Mouse (Mus musculus) CH12.LX (cell line): ENCODE results near the gene Agtrap. TPM values are rescaled to one million over a fixed set of nuclear protein-coding genes. Genes with fewer than 3 reads are reported as not detected.

Source experiments
- DNase-seq: peaks from one replicate; pipeline ENCODE4 v3.0.0-alpha.2; 2013; ENCODE audit errors: extremely low read depth
- H3K27ac ChIP-seq: 2 replicates; pipeline ENCODE4 v1.5.1; 2012; ENCODE audit warnings: low read depth, mild to moderate bottlenecking, control low read depth, moderate library complexity; ENCODE audit not compliant: insufficient read depth
- H3K27me3 ChIP-seq: replicated peaks from 2 replicates; pipeline ENCODE3; 2012; ENCODE audit warnings: inconsistent platforms
- H3K36me3 ChIP-seq, 2 experiments: replicated peaks in 1 of 2; 2 replicates each; pipeline versions ENCODE3 to v1.6.1; 2012; ENCODE audit warnings: inconsistent platforms in 1 of 2, low read length in 1 of 2, mild to moderate bottlenecking in 1 of 2, mixed read lengths in 1 of 2, moderate library complexity in 1 of 2; ENCODE audit not compliant: control insufficient read depth in 1 of 2, insufficient read depth in 1 of 2
- H3K4me1 ChIP-seq, 2 experiments: 2 replicates each; pipeline ENCODE4 v1.6.1; 2012; ENCODE audit warnings: inconsistent platforms in 1 of 2, moderate library complexity in 1 of 2; ENCODE audit not compliant: insufficient read depth in 2 of 2, control insufficient read depth in 1 of 2
- H3K4me2 ChIP-seq: 2 replicates; pipeline ENCODE4 v1.6.1; 2012; ENCODE audit warnings: low read depth, mild to moderate bottlenecking, control low read depth; ENCODE audit not compliant: poor library complexity, insufficient read depth, severe bottlenecking
- H3K4me3 ChIP-seq, 3 experiments: fragments of 150-350 bp in 1 of 3; sonication (generic) in 1 of 3; replicated peaks in 1 of 3; 2 replicates each; pipeline versions ENCODE3 to v1.5.1; 2011 to 2012; ENCODE audit warnings: low read depth in 2 of 3, low read length in 2 of 3, mild to moderate bottlenecking in 2 of 3, moderate library complexity in 2 of 3, control low read depth in 1 of 3, improper control_type of control experiment in 1 of 3, inconsistent platforms in 1 of 3, mixed read lengths in 1 of 3; ENCODE audit not compliant: poor library complexity in 1 of 3
- H3K79me2 ChIP-seq: replicated peaks from 2 replicates; pipeline ENCODE4 v1.6.1; 2012; ENCODE audit warnings: mild to moderate bottlenecking, moderate library complexity; ENCODE audit not compliant: control insufficient read depth, poor library complexity, insufficient read depth, severe bottlenecking; ENCODE audit errors: extremely low read depth
- H3K9ac ChIP-seq: 2 replicates; pipeline ENCODE4 v1.6.1; 2012; ENCODE audit warnings: low read depth, mild to moderate bottlenecking, control low read depth, moderate library complexity; ENCODE audit not compliant: insufficient read depth
- H3K9me3 ChIP-seq: replicated peaks from 2 replicates; pipeline ENCODE3; 2012; ENCODE audit warnings: low read length, inconsistent platforms, mixed read lengths
- CHD1 ChIP-seq: IDR thresholded peaks from 2 replicates; pipeline ENCODE4 v1.6.1; 2012; ENCODE audit warnings: low read depth, low read length, improper control_type of control experiment, inconsistent platforms
- CHD2 ChIP-seq: IDR thresholded peaks from 2 replicates; pipeline ENCODE4 v1.6.1; 2011; ENCODE audit warnings: low read length, improper control_type of control experiment
- CTCF ChIP-seq, 2 experiments: IDR thresholded peaks in 1 of 2; conservative IDR thresholded peaks in 1 of 2; 2 replicates each; pipeline ENCODE4 v1.5.1; 2011 to 2012; ENCODE audit warnings: low read depth in 2 of 2, low read length in 2 of 2, improper control_type of control experiment in 1 of 2, inconsistent platforms in 1 of 2, mild to moderate bottlenecking in 1 of 2, moderate library complexity in 1 of 2
- E2F4 ChIP-seq: IDR thresholded peaks from 2 replicates; pipeline ENCODE4 v1.6.1; 2011; ENCODE audit warnings: low read depth, low read length, improper control_type of control experiment; ENCODE audit not compliant: insufficient replicate concordance
- ETS1 ChIP-seq: conservative IDR thresholded peaks from 2 replicates; pipeline ENCODE4 v1.6.1; 2012; ENCODE audit warnings: low read depth, mild to moderate bottlenecking, inconsistent platforms, low read length, improper control_type of control experiment, moderate library complexity
- JUN ChIP-seq: IDR thresholded peaks from 2 replicates; pipeline ENCODE4 v1.6.1; 2011; ENCODE audit warnings: low read depth, mild to moderate bottlenecking, low read length, improper control_type of control experiment, moderate library complexity; ENCODE audit not compliant: insufficient read depth
- JUND ChIP-seq: conservative IDR thresholded peaks from 2 replicates; pipeline ENCODE4 v1.6.1; 2011; ENCODE audit warnings: low read depth, low read length, improper control_type of control experiment
- MAX ChIP-seq: IDR thresholded peaks from 2 replicates; pipeline ENCODE4 v1.6.1; 2011; ENCODE audit warnings: low read length, improper control_type of control experiment
- MAZ ChIP-seq: IDR thresholded peaks from 2 replicates; pipeline ENCODE4 v1.6.1; 2012; ENCODE audit warnings: low read depth, mild to moderate bottlenecking, inconsistent platforms, low read length, improper control_type of control experiment, moderate library complexity
- MEF2A ChIP-seq: IDR thresholded peaks from 2 replicates; pipeline ENCODE4 v1.6.1; 2014; ENCODE audit warnings: low read depth, mild to moderate bottlenecking, inconsistent platforms, low read length, improper control_type of control experiment, borderline replicate concordance
- NELFE ChIP-seq: IDR thresholded peaks from 2 replicates; pipeline ENCODE4 v1.6.1; 2011; ENCODE audit warnings: low read depth, low read length, improper control_type of control experiment
- PAX5 ChIP-seq: IDR thresholded peaks from 2 replicates; pipeline ENCODE4 v1.6.1; 2012; ENCODE audit warnings: low read length, inconsistent platforms, mixed read lengths
- POLR2A ChIP-seq: IDR thresholded peaks from 2 replicates; pipeline ENCODE4 v1.6.1; 2011; ENCODE audit warnings: low read depth, mild to moderate bottlenecking, improper control_type of control experiment, low read length
- RAD21 ChIP-seq: IDR thresholded peaks from 2 replicates; pipeline ENCODE4 v1.6.1; 2011; ENCODE audit warnings: low read depth, mild to moderate bottlenecking, low read length, improper control_type of control experiment, moderate library complexity
- RCOR1 ChIP-seq: conservative IDR thresholded peaks from 2 replicates; pipeline ENCODE4 v1.6.1; 2012; ENCODE audit warnings: low read depth, mild to moderate bottlenecking, inconsistent platforms, low read length, improper control_type of control experiment
- SIN3A ChIP-seq: IDR thresholded peaks from 2 replicates; pipeline ENCODE4 v1.6.1; 2012; ENCODE audit warnings: low read length, improper control_type of control experiment, inconsistent platforms
- TBP ChIP-seq: conservative IDR thresholded peaks from 2 replicates; pipeline ENCODE4 v1.6.1; 2011; ENCODE audit warnings: low read depth, low read length, improper control_type of control experiment
- TCF12 ChIP-seq: IDR thresholded peaks from 2 replicates; pipeline ENCODE4 v1.6.1; 2014; ENCODE audit warnings: low read depth, mild to moderate bottlenecking, inconsistent platforms, low read length, improper control_type of control experiment
- USF2 ChIP-seq: conservative IDR thresholded peaks from 2 replicates; pipeline ENCODE4 v1.6.1; 2011; ENCODE audit warnings: low read depth, low read length, improper control_type of control experiment
- ZKSCAN1 ChIP-seq: IDR thresholded peaks from 2 replicates; pipeline ENCODE4 v1.6.1; 2012; ENCODE audit warnings: low read depth, inconsistent platforms, low read length, improper control_type of control experiment, borderline replicate concordance
- ZMIZ1 ChIP-seq: IDR thresholded peaks from 2 replicates; pipeline ENCODE4 v1.6.1; 2012; ENCODE audit warnings: low read depth, mild to moderate bottlenecking, inconsistent platforms, low read length, improper control_type of control experiment
- dilution Hi-C: fragments of 300-500 bp; cut with MboI; formaldehyde crosslinking; loops from 2 replicates; pipeline ENCODE4 v1.14.3; 2020; ENCODE audit warnings: low sequenced_read_pairs; ENCODE audit not compliant: extremely low pct_unique_long_range_greater_than_20kb, extremely low pct_ligation_motif_present
- in situ Hi-C: fragments of 300-500 bp; cut with MboI; formaldehyde crosslinking; loops from 3 replicates; pipeline ENCODE4 v1.14.3; 2019; ENCODE audit warnings: low sequenced_read_pairs, low pct_ligation_motif_present, low pct_unique_long_range_greater_than_20kb, mixed read lengths
- polyA plus RNA-seq: library from polyadenylated mRNA; unstranded; fragments of >175 nt; gene quantifications from 2 replicates; pipeline ENCODE4 v1.2.1, GENCODE M21; 2012; ENCODE audit warnings: low read depth; ENCODE audit not compliant: insufficient read length
- total RNA-seq, 2 experiments: library from RNA; depleted of rRNA; stranded (reverse); fragments of 300-350 nt in 1 of 2; fragments of >200 nt in 1 of 2; gene quantifications; 2 replicates each; pipeline ENCODE4 v1.2.3; 2012 to 2014

The Agtrap gene
- total and polyA plus RNA-seq, 3 experiments: 4.1 to 6.2 (median 5.9) TPM

DNA sequence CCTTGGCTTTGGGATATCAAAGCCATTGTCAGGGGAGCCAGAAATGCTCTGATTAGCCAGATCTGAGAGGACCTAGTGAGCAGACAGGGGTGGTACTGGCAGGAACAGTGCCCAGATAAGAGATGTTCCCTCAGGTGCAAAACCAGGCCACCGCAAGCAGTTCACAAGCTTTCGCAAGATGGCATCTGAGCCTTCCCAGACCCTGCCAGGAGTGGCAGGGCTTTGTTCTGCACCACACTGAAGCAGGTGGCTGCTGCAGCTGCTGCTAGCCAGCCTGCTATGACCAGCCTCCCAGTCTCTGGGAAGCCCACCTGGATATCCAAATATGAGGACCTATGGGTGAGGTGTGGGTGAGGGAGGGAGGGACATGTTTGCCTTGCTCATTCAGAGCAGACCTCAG lies 10.1 kb upstream of the Agtrap start:
- in situ Hi-C loops: no loop called here
- Histone ChIP-seq H3K27me3 (peaks cover 80% of the 10 kb centered on the region), H3K4me2 (no peak overlapping the region), H3K4me1 (no peaks in the 10 kb centered on the region), H3K9ac (no peak overlapping the region), H3K27ac (no peak overlapping the region), H3K36me3 (no peaks in the 10 kb centered on the region), H3K9me3 (no peaks in the 10 kb centered on the region), H3K4me3 (no peak overlapping the region), H3K79me2 (no peaks in the 10 kb centered on the region)
- dilution Hi-C loops: no loop called here
- TF ChIP-seq CHD2 (no peak), ZMIZ1 (no peak), JUND (no peak), USF2 (no peak), PAX5 (no peak), E2F4 (no peak), TCF12 (no peak), NELFE (no peak), ZKSCAN1 (no peak), POLR2A (no peak)
- no peak for DNase-seq

- Histone ChIP-seq H3K9ac (no peak overlapping the region), H3K4me1 (no peaks in the 10 kb centered on the region), H3K4me2 (no peak overlapping the region), H3K36me3 (no peaks in the 10 kb centered on the region), H3K27ac (no peak overlapping the region), H3K4me3 (no peak overlapping the region), H3K27me3 (peaks cover 53% of the 10 kb centered on the region), H3K79me2 (no peaks in the 10 kb centered on the region), H3K9me3 (no peaks in the 10 kb centered on the region)
- DNase-seq: no peak
- in situ Hi-C loops: no loop called here
- no peak for TF ChIP-seq MEF2A
- no peak for TF ChIP-seq CHD2
- TF ChIP-seq SIN3A: no peak
- no peak for TF ChIP-seq MAX
- no peak for TF ChIP-seq TCF12
- TF ChIP-seq ETS1: no peak
- TF ChIP-seq TBP: no peak
- no peak for TF ChIP-seq POLR2A
- TF ChIP-seq CTCF (conservative IDR thresholded peaks at IDR 0.05 in 1 of 2, IDR thresholded peaks at IDR 0.05 in 1 of 2; ENCODE audit: low read depth in 2 of 2, low read length in 2 of 2): no peak
- no peak for TF ChIP-seq RCOR1
- TF ChIP-seq MAZ: no peak
- TF ChIP-seq JUN: no peak
- TF ChIP-seq RAD21: no peak
- no peak for TF ChIP-seq CHD1
- dilution Hi-C loops: no loop called here
Observed at GRCm38 (mm10) chr4:148095081-148095480, 7.2 kb upstream of the Agtrap start.
